Mouse (Mus musculus) cerebellum, adult 2 months (tissue): ENCODE measurements around the gene Runx1. TPM values are rescaled to one million over a fixed set of nuclear protein-coding genes. Genes with fewer than 3 reads are reported as not detected.

ENCODE experiments used
- DNase-seq, 2 experiments: peaks; one replicate each; pipeline ENCODE4 v3.0.0; 2021
- H3K27ac ChIP-seq: fragments of 200-500 bp; 2 replicates; pipeline ENCODE4 v1.5.1; 2012; ENCODE audit warnings: low read length, control low read depth, inconsistent platforms; ENCODE audit not compliant: insufficient read depth
- H3K27me3 ChIP-seq: fragments of 200-500 bp; 2 replicates; pipeline ENCODE4 v1.6.1; 2012; ENCODE audit warnings: inconsistent platforms, mild to moderate bottlenecking, low read length, moderate library complexity; ENCODE audit not compliant: control insufficient read depth, insufficient read depth
- H3K4me1 ChIP-seq: fragments of 200-500 bp; 2 replicates; pipeline ENCODE4 v1.6.1; 2011; ENCODE audit warnings: low read length; ENCODE audit not compliant: control insufficient read depth, insufficient read depth
- H3K4me3 ChIP-seq: fragments of 200-500 bp; replicated peaks from 2 replicates; pipeline ENCODE3; 2011; ENCODE audit warnings: mild to moderate bottlenecking, low read depth, low read length, control low read depth; ENCODE audit not compliant: insufficient read depth
- CTCF ChIP-seq: fragments of 200-500 bp; IDR thresholded peaks from 2 replicates; pipeline ENCODE4 v1.5.1; 2011; ENCODE audit warnings: low read depth, mild to moderate bottlenecking, control low read depth, low read length, moderate library complexity, borderline replicate concordance; ENCODE audit not compliant: insufficient read depth
- POLR2A ChIP-seq: fragments of 200-500 bp; IDR thresholded peaks from 2 replicates; pipeline ENCODE4 v1.6.1; 2011; ENCODE audit warnings: low read length, control low read depth, borderline replicate concordance; ENCODE audit not compliant: insufficient read depth
- WGBS: fragments of 180-500 bp; shearing (Covaris S2); methylation state at CpG from one replicate; pipeline ENCODE4 v1.1.7; 2018; 5-methylcytosine and 5-hydroxymethylcytosine counted together
- polyA plus RNA-seq: library from polyadenylated mRNA; depleted of rRNA; stranded (reverse); fragments of >200 nt; gene quantifications from 2 replicates; pipeline ENCODE4 v1.2.3, GENCODE M21; 2012

Runx1 gene
- polyA plus RNA-seq, 1 experiment: 0.52 TPM

DNA sequence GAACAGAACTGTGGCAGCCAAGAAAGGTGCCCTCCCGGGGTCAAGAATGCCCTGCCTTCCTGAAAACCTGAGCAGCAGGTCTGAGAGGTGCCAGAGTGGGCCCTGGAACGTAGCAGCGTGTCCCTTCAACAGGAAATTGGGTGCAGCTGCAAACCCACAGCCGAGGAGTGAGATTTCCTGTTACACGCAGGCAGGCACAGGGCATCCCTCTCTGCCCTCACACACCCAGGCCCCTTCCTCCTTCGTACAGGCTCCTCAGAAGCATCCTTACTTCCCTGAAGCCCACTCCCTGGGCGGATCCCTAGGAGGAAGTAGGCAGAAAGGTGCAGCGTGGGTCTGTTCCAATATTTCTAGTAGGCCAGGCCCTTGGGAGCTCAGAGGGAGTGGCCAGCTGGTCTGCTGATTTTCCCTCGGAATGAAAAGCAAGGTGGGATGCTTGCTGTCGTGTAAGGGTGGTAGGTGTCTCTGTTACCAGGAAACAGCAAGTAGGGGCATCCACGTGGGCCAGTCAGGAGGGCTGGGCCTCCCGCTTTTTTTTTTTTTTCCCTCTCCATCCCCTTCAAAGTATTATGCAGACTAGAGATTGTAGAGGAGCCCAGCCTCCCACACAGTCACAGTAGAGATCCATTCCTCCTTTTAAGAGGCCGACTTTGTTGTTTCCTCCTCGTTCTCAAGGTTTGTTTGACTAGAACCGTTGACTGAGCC lies 181.1 kb downstream of the Runx1 start:
- 70% methylated on average over 15 of the region's 15 CpGs for WGBS
- no peaks in the 10 kb centered on the region for H3K4me1 ChIP-seq
- no peaks in the 10 kb centered on the region for H3K27me3 ChIP-seq
- DNase-seq: no peak
- no peak overlapping the region for H3K27ac ChIP-seq
- H3K4me3 ChIP-seq: no peak overlapping the region
- TF ChIP-seq CTCF (no peak), POLR2A (no peak)

DNA sequence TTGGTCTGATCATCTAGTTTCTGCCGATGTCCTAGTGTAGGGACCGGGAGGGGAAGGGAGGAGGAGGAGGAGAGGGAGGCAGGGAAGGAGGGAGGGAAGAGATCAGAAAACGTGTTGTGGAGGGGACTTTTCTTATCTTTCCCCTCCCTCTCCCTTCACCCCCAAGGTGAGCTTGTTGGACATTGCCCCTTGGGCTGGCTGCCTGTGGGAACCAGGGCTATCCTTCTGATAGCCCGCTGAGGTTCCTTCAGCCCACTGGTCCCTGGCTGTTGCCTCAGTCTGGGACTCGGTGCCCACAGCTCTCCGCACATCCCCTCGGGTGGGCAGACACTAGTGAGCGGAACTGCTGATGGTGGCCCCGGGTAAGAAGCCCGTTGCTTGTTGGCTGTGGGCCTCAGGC lies 181.6 kb downstream of the Runx1 start:
- Histone ChIP-seq H3K4me3 (no peak overlapping the region), H3K27ac (no peak overlapping the region), H3K27me3 (no peaks in the 10 kb centered on the region), H3K4me1 (no peaks in the 10 kb centered on the region)
- WGBS: 49% methylated on average over 10 of the region's 10 CpGs
- TF ChIP-seq POLR2A (no peak), CTCF (no peak)
- no peak for DNase-seq

DNA sequence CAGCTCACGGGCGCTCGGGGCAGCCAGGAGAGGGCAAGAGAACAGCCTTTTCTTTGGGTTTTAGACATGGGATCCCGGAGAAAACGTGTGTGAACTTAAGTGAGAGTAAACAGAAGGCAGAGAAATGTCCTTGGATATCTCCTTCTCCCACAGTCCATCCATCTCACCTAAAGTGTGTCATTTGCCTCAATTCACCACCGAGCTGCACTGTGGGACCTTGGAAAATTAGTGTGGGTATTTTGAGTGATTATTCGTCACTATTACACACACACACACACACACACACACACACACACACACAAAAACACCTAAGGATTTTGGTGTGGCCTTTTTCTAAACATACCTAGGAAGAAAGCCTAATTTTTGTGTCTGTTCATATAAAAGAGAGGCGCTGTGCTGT lies 183.7 kb downstream of the Runx1 start:
- no peak overlapping the region for H3K4me3 ChIP-seq
- H3K4me1 ChIP-seq: no peaks in the 10 kb centered on the region
- H3K27ac ChIP-seq: no peak overlapping the region
- H3K27me3 ChIP-seq: no peaks in the 10 kb centered on the region
- DNase-seq: no peak
- 92% methylated on average over 8 of the region's 8 CpGs for WGBS
- TF ChIP-seq CTCF: no peak
- no peak for TF ChIP-seq POLR2A

DNA sequence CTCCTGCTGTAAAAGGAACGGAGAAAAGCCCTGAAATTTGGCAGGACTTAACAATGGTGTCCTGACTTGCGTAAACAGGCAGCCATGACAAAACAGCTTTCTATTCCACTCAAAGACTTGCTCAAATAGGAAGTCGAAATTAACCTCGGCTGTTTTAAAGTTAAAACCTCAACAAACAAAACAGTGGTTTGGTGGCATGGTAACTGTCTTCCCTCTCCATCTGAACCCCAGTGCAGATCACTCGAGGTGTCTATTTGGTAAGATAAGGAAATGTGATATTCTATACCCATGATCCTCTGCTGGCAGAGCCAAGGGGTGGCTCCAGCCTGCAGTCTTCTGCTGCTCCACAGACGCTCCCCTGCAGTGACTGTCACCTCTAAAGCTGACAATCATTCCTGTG lies 184.9 kb downstream of the Runx1 start:
- no peak for DNase-seq
- H3K27me3 ChIP-seq: no peaks in the 10 kb centered on the region
- 73% methylated on average over 6 of the region's 6 CpGs for WGBS
- H3K27ac ChIP-seq: no peak overlapping the region
- TF ChIP-seq POLR2A: no peak
- no peak for TF ChIP-seq CTCF
- H3K4me3 ChIP-seq: no peak overlapping the region
- no peaks in the 10 kb centered on the region for H3K4me1 ChIP-seq

DNA sequence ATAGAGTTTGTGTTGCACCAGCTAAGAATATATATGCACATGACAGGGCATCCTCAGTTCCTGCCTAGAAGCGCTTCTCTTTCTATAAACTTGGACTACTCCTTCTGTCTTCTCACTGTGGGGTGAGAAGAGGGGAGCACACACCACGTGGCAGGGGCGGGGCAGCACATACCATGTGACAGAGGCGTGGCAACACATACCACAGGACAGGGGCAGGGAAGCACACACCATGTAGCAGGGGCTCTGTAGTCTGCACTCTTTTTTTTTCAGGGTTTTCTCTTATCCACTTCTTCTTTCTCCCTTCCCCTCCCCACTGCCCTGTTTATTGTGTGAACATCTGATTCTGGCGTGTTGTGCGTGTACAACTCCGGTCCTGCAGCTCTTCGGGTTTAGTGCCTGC lies 186.9 kb downstream of the Runx1 start:
- no peak for DNase-seq
- no peak overlapping the region for H3K27ac ChIP-seq
- no peak overlapping the region for H3K4me3 ChIP-seq
- no peaks in the 10 kb centered on the region for H3K4me1 ChIP-seq
- 78% methylated on average over 8 of the region's 8 CpGs for WGBS
- H3K27me3 ChIP-seq: no peaks in the 10 kb centered on the region
- TF ChIP-seq CTCF: no peak
- TF ChIP-seq POLR2A: no peak

DNA sequence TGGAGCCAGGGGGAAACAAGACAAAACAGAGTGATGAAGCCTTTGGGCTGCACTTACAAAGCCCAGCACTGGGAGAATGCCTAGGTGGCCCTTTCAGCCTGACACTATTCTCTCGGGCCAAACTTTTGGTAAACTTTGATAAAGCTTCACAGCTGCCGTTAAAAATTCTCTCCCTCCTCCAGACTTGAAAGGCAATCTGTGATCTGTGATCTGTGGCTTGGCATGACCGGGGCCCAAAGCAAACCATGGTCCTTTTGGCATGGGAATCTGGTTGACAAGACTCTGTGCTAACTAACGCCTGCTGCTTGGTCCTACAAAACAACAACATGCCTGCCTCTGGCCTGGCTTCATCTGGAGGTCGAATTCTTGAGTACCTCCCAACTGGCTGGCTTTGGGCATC lies 188.9 kb downstream of the Runx1 start:
- TF ChIP-seq POLR2A: no peak
- no peak for TF ChIP-seq CTCF
- no peak overlapping the region for H3K4me3 ChIP-seq
- H3K27me3 ChIP-seq: no peaks in the 10 kb centered on the region
- H3K4me1 ChIP-seq: no peaks in the 10 kb centered on the region
- no peak for DNase-seq
- no peak overlapping the region for H3K27ac ChIP-seq
- WGBS: 50% methylated on average over 5 of the region's 5 CpGs

DNA sequence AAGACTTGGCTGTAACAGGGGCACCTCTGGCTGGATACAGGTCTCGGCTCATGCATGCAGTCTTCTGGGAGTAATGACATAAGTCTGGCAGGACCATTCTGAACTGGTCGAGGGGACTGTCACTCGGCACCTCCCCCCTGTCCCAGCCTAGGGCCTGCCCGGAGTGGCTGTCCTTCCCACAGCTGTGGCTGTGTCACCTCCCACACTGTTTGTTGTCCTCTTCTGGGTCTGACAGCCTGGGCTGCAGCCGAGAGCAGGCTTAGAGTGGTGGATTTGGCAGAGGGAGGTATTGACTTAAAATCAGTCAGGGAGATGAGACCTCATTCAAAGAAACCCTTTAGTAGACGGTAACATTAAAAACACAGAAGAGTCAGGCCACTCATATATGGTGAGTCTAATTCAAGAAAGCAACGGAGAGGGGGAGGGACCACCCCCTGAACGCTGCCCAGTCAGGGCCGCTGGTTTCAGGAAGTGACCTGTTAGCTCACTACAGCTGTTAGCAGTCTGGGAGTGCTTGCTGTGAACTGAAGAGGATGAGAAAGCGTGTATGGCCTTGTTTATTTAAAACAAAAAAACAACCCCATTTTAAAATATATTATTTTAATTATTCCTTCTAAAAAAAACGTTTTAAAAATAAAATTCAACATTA lies 193.7 kb downstream of the Runx1 start:
- no peaks in the 10 kb centered on the region for H3K27me3 ChIP-seq
- H3K4me3 ChIP-seq: no peak overlapping the region
- H3K4me1 ChIP-seq: no peaks in the 10 kb centered on the region
- H3K27ac ChIP-seq: no peak overlapping the region
- DNase-seq: no peak
- 32% methylated on average over 11 of the region's 11 CpGs for WGBS
- TF ChIP-seq POLR2A: no peak
- no peak for TF ChIP-seq CTCF

DNA sequence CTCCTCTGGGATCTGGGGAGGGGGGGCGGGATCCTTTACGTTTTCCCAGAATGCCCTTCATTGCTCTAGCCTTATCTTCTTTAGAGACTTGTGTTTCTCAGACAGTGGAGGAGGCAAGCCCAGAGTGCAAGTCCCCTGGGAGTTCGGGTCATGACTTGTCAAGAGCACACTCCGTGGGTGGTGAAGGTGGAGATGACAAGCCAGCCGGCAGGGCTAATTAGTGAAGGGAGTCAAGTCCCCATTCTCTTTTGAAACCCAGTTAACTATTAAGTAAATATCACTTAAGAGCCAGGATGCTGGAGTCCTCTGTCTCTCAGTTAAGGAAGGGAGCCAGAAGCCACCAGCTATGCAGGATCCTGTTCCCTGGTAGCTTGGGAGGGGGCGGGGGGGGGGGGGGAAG lies 194.3 kb downstream of the Runx1 start:
- H3K4me3 ChIP-seq: no peak overlapping the region
- no peaks in the 10 kb centered on the region for H3K27me3 ChIP-seq
- H3K4me1 ChIP-seq: no peaks in the 10 kb centered on the region
- no peak for DNase-seq
- no peak for TF ChIP-seq POLR2A
- no peak for TF ChIP-seq CTCF
- 18% methylated on average over 6 of the region's 6 CpGs for WGBS
- H3K27ac ChIP-seq: no peak overlapping the region
